Mouse (Mus musculus): ENCODE data around the gene Gm17364. TPM values are rescaled to one million over a fixed set of nuclear protein-coding genes. Genes with fewer than 3 reads are reported as not detected.
A peak's percentile ranks its signal among the peaks of the same experiment; 100 is the strongest.

Gm17364 gene
- polyA plus RNA-seq, 1 experiment from 2014 or later: not detected

DNA sequence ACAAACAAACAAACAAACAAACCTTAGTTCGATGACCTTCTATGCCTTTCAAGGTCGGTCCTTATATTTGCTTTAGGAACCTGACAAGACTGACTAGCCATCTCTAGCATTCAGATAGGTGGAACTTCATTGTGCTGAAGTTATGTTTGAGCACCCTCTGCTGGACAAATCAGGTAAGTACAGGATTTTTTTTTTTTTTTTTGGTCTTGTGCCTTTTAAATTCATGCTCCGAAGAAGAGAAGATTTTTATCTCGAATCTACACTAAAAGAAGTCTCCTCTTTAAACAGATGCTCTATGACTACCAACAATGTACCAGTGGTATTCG, 35.0 kb downstream of the Gm17364 start:
- DNase-seq (ENCODE audit: low read depth, low spot score) (no peak), ATAC-seq (no peak)
- peaks cover 34% of the 10 kb centered on the region for H3K27me3 ChIP-seq
- in situ Hi-C loops (cut with MboI; ENCODE audit: low pct_unique_long_range_greater_than_20kb): loop anchor here (5.0 to 10.0 kb wide), 4 partner anchors 101 to 444 kb away; no protein-coding TSS in a partner anchor
- peak; percentile 42 for TF ChIP-seq CTCF (IDR thresholded peaks at IDR 0.05)
- CTCF ChIA-PET: interaction anchor here (1.1 kb wide), 1 partner anchor 161 kb away, joined by 3 read pairs; no protein-coding TSS in a partner anchor
- POLR2A ChIA-PET: no interaction called here

DNA sequence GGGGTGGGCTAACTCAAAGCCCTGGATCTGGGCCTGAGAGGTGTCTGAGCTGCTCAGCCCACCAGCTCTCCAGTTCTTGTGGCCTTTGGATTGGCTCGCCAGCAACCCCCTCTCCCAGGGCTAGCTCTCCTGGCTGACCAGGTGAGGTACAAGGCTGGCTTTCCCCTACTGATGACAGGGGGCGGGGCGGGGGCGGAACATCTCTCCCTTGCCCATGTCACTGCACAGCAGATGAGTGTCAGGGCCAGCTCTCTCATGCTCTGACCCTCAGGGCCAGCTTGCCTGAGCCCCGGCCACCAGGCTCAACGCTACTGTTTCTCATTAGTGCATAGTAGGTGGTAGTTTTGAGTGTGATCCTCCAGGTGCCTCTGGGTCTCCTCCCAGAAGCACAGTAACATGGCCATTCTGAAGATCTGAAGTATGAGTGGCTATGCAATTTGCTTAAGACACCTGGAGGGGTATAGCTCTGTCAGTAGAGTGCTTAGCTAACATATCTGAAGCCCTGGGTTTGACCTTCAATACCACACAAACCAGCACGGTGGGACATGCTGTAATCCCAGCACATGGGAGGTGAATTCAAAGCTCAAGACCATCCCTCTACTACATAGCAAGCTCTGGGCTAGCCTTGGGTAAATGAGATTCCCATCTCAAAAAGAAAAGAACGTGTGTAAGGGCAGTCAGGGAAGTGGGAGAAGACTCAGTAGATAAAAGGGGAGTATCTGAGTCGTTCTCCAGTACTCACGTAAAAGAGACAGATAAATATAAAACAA, 35.6 kb downstream of the Gm17364 start:
- ChIA-PET CTCF (interaction anchor here (1.1 kb wide), 1 partner anchor 161 kb away, joined by 3 read pairs; no protein-coding TSS in a partner anchor), POLR2A (no interaction called here)
- TF ChIP-seq CTCF (IDR thresholded peaks at IDR 0.05): no peak
- no peak for ATAC-seq
- in situ Hi-C loops (cut with MboI; ENCODE audit: low pct_unique_long_range_greater_than_20kb): loop anchor here (5.0 to 10.0 kb wide), 4 partner anchors 101 to 443 kb away; no protein-coding TSS in a partner anchor
- peaks cover 34% of the 10 kb centered on the region for H3K27me3 ChIP-seq
- no peak for DNase-seq (ENCODE audit: low read depth, low spot score)

DNA sequence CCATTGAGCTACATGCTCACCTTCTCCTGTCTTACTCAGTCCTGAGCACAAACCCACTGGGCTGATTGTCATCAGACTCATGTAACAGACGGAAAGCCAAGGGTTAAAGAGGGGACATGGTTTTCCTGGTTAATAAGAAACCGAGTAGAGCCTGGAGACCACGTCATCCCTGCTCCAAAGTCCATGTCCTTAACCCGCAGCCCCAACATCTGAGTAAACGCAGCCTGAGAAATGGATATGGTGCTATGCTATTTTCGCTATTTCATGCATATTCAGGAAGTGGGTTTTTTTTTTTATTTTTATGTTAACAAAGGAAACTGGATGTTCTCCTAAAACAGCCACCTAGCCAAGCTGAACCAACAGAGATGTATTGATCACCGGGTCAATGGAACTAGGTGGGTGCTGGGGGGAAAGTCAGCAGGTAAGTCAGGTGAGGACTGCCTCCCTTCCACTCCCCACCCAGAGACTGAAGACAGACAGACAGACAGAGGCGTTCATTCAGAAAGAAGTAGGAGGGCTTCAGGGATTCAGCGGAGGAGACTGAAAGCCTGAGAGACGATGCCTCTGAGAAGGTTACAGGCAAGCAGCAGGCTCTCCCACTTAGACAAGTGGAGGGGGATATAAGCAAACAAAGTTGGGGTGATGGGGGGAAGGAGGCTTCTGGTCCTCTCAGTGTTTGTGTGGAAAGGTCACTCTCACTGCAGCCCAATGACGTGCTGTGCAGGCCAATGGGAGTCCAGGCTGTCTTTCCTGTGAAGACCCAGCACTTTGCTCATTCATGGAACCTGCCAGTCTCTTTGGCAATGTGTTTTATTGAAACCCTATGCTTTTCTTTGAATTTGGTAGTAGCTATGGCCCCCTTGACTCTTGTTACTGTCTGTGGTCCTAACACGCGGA, 37.7 kb downstream of the Gm17364 start:
- H3K27me3 ChIP-seq: peaks cover 34% of the 10 kb centered on the region
- no peak for DNase-seq (ENCODE audit: low read depth, low spot score)
- ChIA-PET POLR2A (no interaction called here), CTCF (no interaction called here)
- in situ Hi-C loops (cut with MboI; ENCODE audit: low pct_unique_long_range_greater_than_20kb): loop anchor here (5.0 to 10.0 kb wide), 4 partner anchors 99 to 441 kb away; no protein-coding TSS in a partner anchor
- ATAC-seq: no peak
- no peak for TF ChIP-seq CTCF (IDR thresholded peaks at IDR 0.05)

DNA sequence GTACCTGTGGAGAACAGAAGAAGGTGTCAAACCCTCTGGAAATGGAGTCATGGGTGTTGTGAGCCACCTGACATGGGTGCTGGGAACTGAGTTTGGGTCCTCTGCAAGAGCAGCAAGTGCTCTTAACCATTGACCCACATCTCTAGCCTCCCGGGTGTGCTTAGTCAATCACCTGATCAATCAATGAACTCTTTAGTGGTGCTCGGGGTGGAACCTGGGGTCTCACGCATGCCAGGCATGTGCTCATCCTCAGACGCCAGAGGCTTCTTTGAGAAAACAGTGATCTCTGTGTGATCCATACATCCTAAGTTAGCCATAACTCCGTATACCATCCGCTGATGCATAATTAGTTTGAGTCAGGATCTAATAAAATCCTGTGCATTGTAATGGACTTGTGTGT, 38.6 kb downstream of the Gm17364 start:
- DNase-seq (ENCODE audit: low read depth, low spot score) (no peak), ATAC-seq (no peak)
- in situ Hi-C loops (cut with MboI; ENCODE audit: low pct_unique_long_range_greater_than_20kb): loop anchor here (5.0 to 10.0 kb wide), 4 partner anchors 98 to 440 kb away; no protein-coding TSS in a partner anchor
- TF ChIP-seq CTCF (IDR thresholded peaks at IDR 0.05): no peak
- CTCF ChIA-PET: no interaction called here
- peaks cover 32% of the 10 kb centered on the region for H3K27me3 ChIP-seq
- POLR2A ChIA-PET: no interaction called here

DNA sequence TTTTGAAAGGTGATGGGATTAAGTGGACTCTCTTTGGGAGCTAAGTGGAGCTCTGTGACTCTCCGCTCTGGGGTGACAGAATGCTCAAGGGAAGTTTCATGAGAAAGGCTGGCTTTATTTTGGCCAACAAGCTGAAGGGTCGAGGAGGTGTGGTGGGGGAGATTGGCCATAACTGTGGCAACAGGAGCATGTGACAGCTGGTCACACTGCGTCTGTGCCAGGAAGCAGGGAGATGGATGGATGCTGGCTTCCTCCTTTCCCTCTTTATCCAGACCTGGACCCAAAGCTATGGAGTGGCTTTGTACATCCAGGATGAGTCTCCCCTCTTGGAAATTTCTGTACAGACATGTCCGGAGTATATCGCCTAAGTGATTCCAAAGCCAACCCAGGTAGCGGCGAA, 40.5 kb downstream of the Gm17364 start:
- in situ Hi-C loops (cut with MboI; ENCODE audit: low pct_unique_long_range_greater_than_20kb): loop anchor here (10.0 kb wide), 2 partner anchors 388 to 438 kb away; no protein-coding TSS in a partner anchor
- H3K27me3 ChIP-seq: peaks cover 46% of the 10 kb centered on the region
- ATAC-seq (no peak), DNase-seq (ENCODE audit: low read depth, low spot score) (no peak)
- POLR2A ChIA-PET: no interaction called here
- TF ChIP-seq CTCF (IDR thresholded peaks at IDR 0.05): no peak
- CTCF ChIA-PET: no interaction called here

DNA sequence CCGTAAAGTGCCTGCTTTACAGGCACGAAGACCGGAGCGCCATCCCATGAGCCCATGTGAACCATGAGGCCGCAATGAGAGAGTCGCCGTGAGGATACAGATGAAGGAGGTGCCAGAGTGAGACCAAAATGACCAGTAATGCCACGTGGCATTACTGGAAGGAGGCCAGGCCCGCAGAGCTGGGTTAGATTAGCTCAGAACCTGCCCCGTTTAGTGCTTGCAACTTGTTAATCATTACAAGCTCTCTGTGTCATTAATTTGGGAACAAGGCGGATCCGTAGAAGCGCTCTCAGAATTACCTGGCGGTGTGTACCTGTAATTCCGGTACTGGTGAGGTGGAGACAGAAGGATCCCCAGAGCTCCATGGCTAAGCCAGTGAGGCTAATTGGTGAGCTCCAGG, 41.6 kb downstream of the Gm17364 start:
- H3K27me3 ChIP-seq: peaks cover 47% of the 10 kb centered on the region
- DNase-seq (ENCODE audit: low read depth, low spot score) (no peak), ATAC-seq (no peak)
- TF ChIP-seq CTCF (IDR thresholded peaks at IDR 0.05): no peak
- in situ Hi-C loops (cut with MboI; ENCODE audit: low pct_unique_long_range_greater_than_20kb): loop anchor here (10.0 kb wide), 2 partner anchors 387 to 437 kb away; no protein-coding TSS in a partner anchor
- POLR2A ChIA-PET: interaction anchor here (0.6 kb wide), 1 partner anchor 95 kb away, joined by 3 read pairs; no protein-coding TSS in a partner anchor
- CTCF ChIA-PET: no interaction called here

DNA sequence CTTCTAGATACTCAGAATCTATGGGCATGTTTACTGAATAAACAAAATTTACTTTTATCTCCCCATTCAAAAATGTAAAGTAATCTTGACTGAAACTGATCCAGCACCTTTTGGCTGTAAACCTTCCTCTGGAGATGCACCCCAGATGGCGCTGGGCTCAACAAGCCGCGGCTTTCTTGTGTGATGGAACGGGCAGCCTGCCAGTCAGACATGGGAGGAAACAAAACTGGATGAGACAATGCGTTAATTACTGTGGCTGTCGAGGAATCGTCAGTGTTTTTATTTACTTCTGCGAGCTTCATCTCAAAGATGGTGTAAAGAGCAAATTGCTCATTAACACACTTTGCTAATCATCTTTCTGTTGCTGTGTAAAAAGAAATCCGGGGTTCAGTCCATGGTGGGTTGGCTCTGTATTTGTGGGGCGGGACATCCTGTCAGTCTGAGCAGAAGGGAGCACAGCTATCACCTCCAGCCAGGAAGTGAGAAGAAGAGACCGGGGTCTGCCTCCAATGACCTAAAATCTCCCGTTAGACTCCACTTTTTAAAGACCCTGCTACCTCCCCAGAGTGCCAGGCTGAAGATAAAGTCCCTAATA, 42.3 kb downstream of the Gm17364 start:
- no peak for DNase-seq (ENCODE audit: low read depth, low spot score)
- ChIA-PET CTCF (no interaction called here), POLR2A (no interaction called here)
- no peak for ATAC-seq
- in situ Hi-C loops (cut with MboI; ENCODE audit: low pct_unique_long_range_greater_than_20kb): loop anchor here (10.0 kb wide), 2 partner anchors 387 to 437 kb away; no protein-coding TSS in a partner anchor
- TF ChIP-seq CTCF (IDR thresholded peaks at IDR 0.05): no peak
- peaks cover 53% of the 10 kb centered on the region for H3K27me3 ChIP-seq

DNA sequence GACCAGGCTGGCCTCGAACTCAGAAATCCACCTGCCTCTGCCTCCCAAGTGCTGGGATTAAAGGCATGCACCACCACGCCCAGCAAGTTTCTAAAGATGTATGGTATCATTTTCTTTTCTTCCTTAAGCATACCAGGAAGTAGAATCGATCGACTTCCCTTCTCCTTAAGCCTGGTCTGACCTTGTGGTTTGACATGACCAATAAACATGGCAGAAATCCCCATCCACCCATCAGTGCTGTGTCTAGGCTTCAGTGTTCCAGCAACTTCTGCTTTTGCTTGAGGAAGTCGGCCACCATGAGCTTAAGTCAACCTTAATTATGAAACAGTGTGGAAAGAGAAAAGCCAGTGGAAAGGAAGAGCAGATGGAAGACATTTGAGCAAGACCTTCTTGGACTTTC, 43.5 kb downstream of the Gm17364 start:
- TF ChIP-seq CTCF (IDR thresholded peaks at IDR 0.05): no peak
- POLR2A ChIA-PET: no interaction called here
- ATAC-seq: no peak
- peaks cover 55% of the 10 kb centered on the region for H3K27me3 ChIP-seq
- in situ Hi-C loops (cut with MboI; ENCODE audit: low pct_unique_long_range_greater_than_20kb): loop anchor here (10.0 kb wide), 2 partner anchors 385 to 435 kb away; no protein-coding TSS in a partner anchor
- CTCF ChIA-PET: no interaction called here
- no peak for DNase-seq (ENCODE audit: low read depth, low spot score)

DNA sequence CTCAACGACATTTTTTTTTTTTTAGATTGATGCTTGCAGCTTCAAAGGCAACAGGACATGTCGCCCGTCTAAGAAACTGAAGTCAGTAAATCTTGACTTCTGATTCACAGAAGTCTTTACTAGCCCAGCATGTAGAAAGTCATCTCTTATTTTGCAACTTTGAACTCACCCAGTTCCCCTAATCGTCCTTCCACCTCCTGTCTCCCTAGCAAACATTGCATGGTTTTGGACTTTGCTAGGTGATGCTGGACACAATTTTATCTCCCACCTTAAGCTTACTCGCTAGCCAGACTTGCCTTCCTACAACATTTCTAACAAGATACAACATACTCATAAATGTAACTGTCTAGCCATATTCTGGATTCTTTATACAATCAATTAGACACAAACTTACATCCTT, 45.7 kb downstream of the Gm17364 start:
- in situ Hi-C loops (cut with MboI; ENCODE audit: low pct_unique_long_range_greater_than_20kb): no loop called here
- CTCF ChIA-PET: interaction anchor here (0.9 to 1.0 kb wide), 2 partner anchors 11 to 93 kb away, joined by 3 read pairs; no protein-coding TSS in a partner anchor
- ATAC-seq (no peak), DNase-seq (ENCODE audit: low read depth, low spot score) (no peak)
- POLR2A ChIA-PET: no interaction called here
- no peak for TF ChIP-seq CTCF (IDR thresholded peaks at IDR 0.05)
- H3K27me3 ChIP-seq: peaks cover 56% of the 10 kb centered on the region

DNA sequence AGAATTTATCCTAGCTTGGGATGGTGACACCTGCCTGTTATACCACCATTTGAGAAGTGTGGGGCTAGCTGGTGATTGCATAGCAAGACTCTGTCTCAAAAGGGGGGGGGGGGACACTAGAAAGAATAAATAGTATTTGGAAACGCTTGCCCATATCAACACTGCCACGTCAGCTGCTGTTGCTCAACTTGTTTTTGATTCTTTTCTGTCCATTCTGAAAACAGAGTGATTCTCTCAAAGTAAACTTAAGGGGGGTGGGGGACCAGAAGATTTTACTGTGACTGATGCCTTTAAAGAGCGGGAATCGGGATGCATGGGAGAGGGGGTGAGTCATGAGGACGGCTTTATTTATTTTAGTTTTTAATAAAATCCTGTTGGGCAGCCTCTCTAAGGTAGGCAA, 47.3 kb downstream of the Gm17364 start:
- no peak for ATAC-seq
- ChIA-PET CTCF (interaction anchor here (1.2 kb wide), 1 partner anchor 10 kb away, joined by 3 read pairs; no protein-coding TSS in a partner anchor), POLR2A (no interaction called here)
- DNase-seq (ENCODE audit: low read depth, low spot score): no peak
- in situ Hi-C loops (cut with MboI; ENCODE audit: low pct_unique_long_range_greater_than_20kb): no loop called here
- peaks cover 48% of the 10 kb centered on the region for H3K27me3 ChIP-seq
- no peak for TF ChIP-seq CTCF (IDR thresholded peaks at IDR 0.05)

Other genes with a start within 250 kb of the Gm17364 start
- gene Mak, start 194.3 kb downstream of the Gm17364 start, polyA plus RNA-seq (2021): 0.05 TPM
- gene Gcm2, start 162.9 kb downstream of the Gm17364 start, polyA plus RNA-seq (2021): not detected
- not detected for gene Sycp2l, start 159.7 kb downstream of the Gm17364 start, polyA plus RNA-seq (2021)
- not detected for gene Elovl2, start 53.6 kb downstream of the Gm17364 start, polyA plus RNA-seq (2021)
- 10.8 TPM for gene Smim13, start 24.1 kb downstream of the Gm17364 start, polyA plus RNA-seq (2021)
- 21.2 TPM for gene Nedd9, start 213.4 kb upstream of the Gm17364 start, polyA plus RNA-seq (2021)